Mouse (Mus musculus) liver, embryonic 11.5 days (tissue): ENCODE data around the gene Mecom. TPM values are rescaled to one million over a fixed set of nuclear protein-coding genes. Genes with fewer than 3 reads are reported as not detected.
"Not testable (repeated sequence)": the region's sequence is repeated elsewhere in the genome, so short reads cannot be mapped to it uniquely, and the experiment has no call there.

Experiments used
- ATAC-seq: fragments of 200-750 bp; cut with Nextera tagmentation; replicated peaks from 2 replicates; pipeline ENCODE4 v1.8.0; 2017; ENCODE audit warnings: moderate number of reproducible peaks, mild to moderate bottlenecking, moderate TSS enrichment, moderate library complexity; ENCODE audit not compliant: low FRiP score
- DNase-seq: peaks from one replicate; pipeline ENCODE4 v3.0.0-alpha.2; 2017; ENCODE audit warnings: low spot score
- H3K27ac ChIP-seq: fragments of 300-500 bp; sonication (generic); 2 replicates; pipeline ENCODE4 v1.5.1; 2014; ENCODE audit warnings: mild to moderate bottlenecking, low read depth, low read length, control low read depth
- H3K27me3 ChIP-seq: fragments of 300-500 bp; sonication (generic); replicated peaks from 2 replicates; pipeline ENCODE4 v1.6.1; 2014; ENCODE audit warnings: low read length, mixed read lengths; ENCODE audit not compliant: control insufficient read depth, insufficient read depth
- H3K36me3 ChIP-seq: fragments of 300-500 bp; sonication (generic); 2 replicates; pipeline ENCODE4 v1.6.1; 2014; ENCODE audit warnings: mild to moderate bottlenecking, low read length, moderate library complexity, mixed read lengths; ENCODE audit not compliant: control insufficient read depth, insufficient read depth
- H3K4me1 ChIP-seq: fragments of 300-500 bp; sonication (generic); replicated peaks from 2 replicates; pipeline ENCODE4 v1.6.1; 2014; ENCODE audit warnings: low read length, mixed read lengths; ENCODE audit not compliant: control insufficient read depth, insufficient read depth
- H3K4me2 ChIP-seq: fragments of 300-500 bp; sonication (generic); 2 replicates; pipeline ENCODE4 v1.6.1; 2014; ENCODE audit warnings: mild to moderate bottlenecking, control low read depth, moderate library complexity
- H3K4me3 ChIP-seq: fragments of 300-500 bp; sonication (generic); 2 replicates; pipeline ENCODE4 v1.5.1; 2014; ENCODE audit warnings: low read depth, low read length, control low read depth
- H3K9ac ChIP-seq: fragments of 300-500 bp; sonication (generic); 2 replicates; pipeline ENCODE4 v1.6.1; 2014; ENCODE audit warnings: low read depth, low read length, control low read depth
- H3K9me3 ChIP-seq: fragments of 300-500 bp; sonication (generic); 2 replicates; pipeline ENCODE4 v1.6.1; 2016; ENCODE audit warnings: low read length, inconsistent platforms, mixed read lengths; ENCODE audit not compliant: control insufficient read depth
- WGBS: fragments of 180-500 bp; shearing (Covaris S2); extraction: QIAGEN DNeasy Blood & Tissue Kit; methylation state at CpG from one replicate; pipeline ENCODE4 v1.1.7; 2014; 5-methylcytosine and 5-hydroxymethylcytosine counted together
- polyA plus RNA-seq: library from polyadenylated mRNA; unstranded; fragments of >200 nt; fragmentation: Nextera tagmentation; extraction: Ambion mirVana; gene quantifications from 2 replicates; pipeline ENCODE4 v1.2.1, GENCODE M21; 2014

Gene Mecom
- polyA plus RNA-seq, 1 experiment from 2014 or later = 6.9 TPM

- DNase-seq, H3K4me2 ChIP-seq, H3K4me3 ChIP-seq, H3K27ac ChIP-seq, ATAC-seq, H3K4me1 ChIP-seq, H3K9ac ChIP-seq, H3K36me3 ChIP-seq, H3K9me3 ChIP-seq: not testable (repeated sequence)
- WGBS = 44% methylated on average over 3 of the region's 3 CpGs
- H3K27me3 ChIP-seq = peaks cover 18% of the 10 kb centered on the region
Measured at GRCm38 (mm10) chr3:30520751-30521150, 27.1 kb downstream of the Mecom start.

- WGBS = 48% methylated on average over 1 of the region's 1 CpGs
- Histone ChIP-seq H3K9ac (no peak overlapping the region), H3K4me1 (no peaks in the 10 kb centered on the region; the same call in none of the 2 replicates), H3K4me3 (no peak overlapping the region), H3K27me3 (peaks cover 32% of the 10 kb centered on the region), H3K36me3 (no peaks in the 10 kb centered on the region), H3K9me3 (no peaks in the 10 kb centered on the region), H3K27ac (no peak overlapping the region), H3K4me2 (no peak overlapping the region)
- DNase-seq (no peak), ATAC-seq (no peak)
Measured at GRCm38 (mm10) chr3:30519425-30519824, 28.4 kb downstream of the Mecom start.

GRCm38 (mm10) chr3:30515795-30516170 lies 32.0 kb downstream of the Mecom start:
- Histone ChIP-seq H3K9me3 (no peaks in the 10 kb centered on the region), H3K4me2 (no peak overlapping the region), H3K4me1 (no peaks in the 10 kb centered on the region; the same call in none of the 2 replicates), H3K27ac (no peak overlapping the region), H3K27me3 (peaks cover 67% of the 10 kb centered on the region), H3K9ac (no peak overlapping the region), H3K36me3 (no peaks in the 10 kb centered on the region), H3K4me3 (no peak overlapping the region)
- ATAC-seq = no peak
- 8% methylated on average over 9 of the region's 9 CpGs for WGBS
- no peak for DNase-seq

- Histone ChIP-seq H3K27ac (no peak overlapping the region), H3K27me3 (peaks cover 73% of the 10 kb centered on the region), H3K4me2 (peak overlapping the region; percentile 64), H3K4me3 (peak overlapping the region; percentile 30), H3K9ac (no peak overlapping the region), H3K36me3 (no peaks in the 10 kb centered on the region), H3K9me3 (no peaks in the 10 kb centered on the region), H3K4me1 (no peaks in the 10 kb centered on the region; the same call in none of the 2 replicates)
- DNase-seq = peak; percentile 67
- WGBS = 1% methylated on average over 62 of the region's 62 CpGs
- ATAC-seq = peak; percentile 64
Measured at GRCm38 (mm10) chr3:30514901-30515794, 32.7 kb downstream of the Mecom start.

GRCm38 (mm10) chr3:30514051-30514754 lies 33.6 kb downstream of the Mecom start:
- peak; percentile 66 for DNase-seq
- no peak for ATAC-seq
- Histone ChIP-seq H3K36me3 (no peaks in the 10 kb centered on the region), H3K4me1 (no peaks in the 10 kb centered on the region; the same call in none of the 2 replicates), H3K27ac (no peak overlapping the region), H3K4me2 (peak overlapping the region; percentile 64), H3K27me3 (peaks cover 83% of the 10 kb centered on the region), H3K9ac (no peak overlapping the region), H3K9me3 (no peaks in the 10 kb centered on the region), H3K4me3 (peak overlapping the region; percentile 30)
- under 1% methylated on average over 52 of the region's 52 CpGs for WGBS

- Histone ChIP-seq H3K4me3 (no peak overlapping the region), H3K9ac (no peak overlapping the region), H3K27me3 (peaks cover 90% of the 10 kb centered on the region), H3K4me2 (peak overlapping the region; percentile 64), H3K27ac (no peak overlapping the region), H3K9me3 (no peaks in the 10 kb centered on the region), H3K4me1 (no peaks in the 10 kb centered on the region; the same call in none of the 2 replicates), H3K36me3 (no peaks in the 10 kb centered on the region)
- WGBS = 8% methylated on average over 16 of the region's 16 CpGs
- DNase-seq = peak; percentile 34
- no peak for ATAC-seq
Measured at GRCm38 (mm10) chr3:30513314-30513997, 34.4 kb downstream of the Mecom start.

- no peak overlapping the region for H3K4me3 ChIP-seq
- no peak overlapping the region for H3K9ac ChIP-seq
- no peak overlapping the region for H3K4me2 ChIP-seq
- H3K36me3 ChIP-seq = no peaks in the 10 kb centered on the region
- ATAC-seq = no peak
- no peak overlapping the region for H3K27ac ChIP-seq
- DNase-seq = no peak
- H3K27me3 ChIP-seq = peaks cover 94% of the 10 kb centered on the region
- H3K9me3 ChIP-seq = no peaks in the 10 kb centered on the region
- H3K4me1 ChIP-seq = no peaks in the 10 kb centered on the region; the same call in none of the 2 replicates
- WGBS = 6% methylated on average over 12 of the region's 12 CpGs
Measured at GRCm38 (mm10) chr3:30512459-30513030, 35.3 kb downstream of the Mecom start.

GRCm38 (mm10) chr3:30511796-30512195 lies 36.0 kb downstream of the Mecom start:
- no peak overlapping the region for H3K4me2 ChIP-seq
- DNase-seq (no peak), ATAC-seq (no peak)
- no peaks in the 10 kb centered on the region for H3K9me3 ChIP-seq
- 15% methylated on average over 7 of the region's 7 CpGs for WGBS
- H3K4me1 ChIP-seq = no peaks in the 10 kb centered on the region; the same call in none of the 2 replicates
- no peak overlapping the region for H3K9ac ChIP-seq
- H3K4me3 ChIP-seq = no peak overlapping the region
- no peaks in the 10 kb centered on the region for H3K36me3 ChIP-seq
- H3K27me3 ChIP-seq = peaks cover 98% of the 10 kb centered on the region
- H3K27ac ChIP-seq = no peak overlapping the region
